Mouse (Mus musculus) adrenal gland, adult 18-20 months (tissue): ENCODE results near the gene Wnt9b. TPM values are rescaled to one million over a fixed set of nuclear protein-coding genes. Genes with fewer than 3 reads are reported as not detected.
"Not testable (repeated sequence)": the region's sequence is repeated elsewhere in the genome, so short reads cannot be mapped to it uniquely, and the experiment has no call there.

Experiments used
- DNase-seq, 2 experiments: peaks; one replicate each; pipeline ENCODE4 v3.0.0; 2021 to 2022; ENCODE audit warnings: low spot score in 2 of 2
- long read RNA-seq, 2 experiments: library from polyadenylated mRNA; stranded (forward); transcript quantifications; one replicate each; pipeline ENCODE4 v2.0.0; 2021
- total RNA-seq, 2 experiments: library from RNA; stranded (reverse); gene quantifications; 1 replicate in 1 of 2; 2 replicates in 1 of 2; pipeline ENCODE4 v1.2.3; 2021

Gene Wnt9b
- under 1 TPM; 0.13 to 0.32 TPM for total RNA-seq
- long read RNA-seq, experiment 1: 0 reads
- long read RNA-seq, experiment 2: 0 reads

DNA sequence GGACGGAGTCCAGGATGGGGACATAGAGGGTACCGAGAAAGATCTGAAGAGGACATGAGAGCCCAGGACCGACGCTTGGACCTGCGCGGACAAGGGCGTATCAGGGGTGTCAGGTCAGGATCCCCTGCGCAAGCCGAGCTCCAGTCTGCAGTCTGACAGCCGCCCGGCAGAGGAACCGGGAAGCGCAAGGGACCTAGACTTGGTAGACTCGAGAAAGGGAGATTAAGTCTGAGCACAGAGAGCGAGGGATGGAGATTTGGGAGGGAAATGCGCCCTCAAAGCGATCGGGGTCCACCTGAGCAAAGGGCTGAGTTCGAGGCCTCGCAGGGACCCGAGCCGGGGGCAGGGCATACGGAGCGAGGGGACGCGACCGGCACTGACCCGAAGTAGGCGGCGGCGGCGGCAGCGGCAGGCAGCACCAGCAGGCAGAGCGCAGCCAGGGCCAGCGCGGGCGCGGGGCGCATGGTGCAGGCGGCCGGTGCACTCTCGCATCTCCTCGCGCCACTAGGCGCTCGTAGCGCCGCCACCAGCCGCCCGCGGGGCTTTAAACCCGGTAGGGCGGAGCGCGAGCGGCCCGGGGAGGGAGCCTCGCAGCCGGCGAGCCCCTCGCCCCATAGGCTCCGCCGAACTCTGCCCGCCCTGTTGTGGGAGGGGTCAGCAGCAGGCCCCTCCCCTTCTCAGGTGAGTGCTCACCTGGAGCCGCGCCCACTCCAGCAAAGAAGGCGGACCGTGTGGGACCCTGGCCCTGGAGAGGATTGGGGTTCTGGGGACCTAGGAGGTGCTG, at the start of gene Wnt9b:
Gene Wnt9b (minus strand): TSS at position 516 of the 784 bp plus-strand sequence.
- peak; percentile 38 to 43 for DNase-seq

DNA sequence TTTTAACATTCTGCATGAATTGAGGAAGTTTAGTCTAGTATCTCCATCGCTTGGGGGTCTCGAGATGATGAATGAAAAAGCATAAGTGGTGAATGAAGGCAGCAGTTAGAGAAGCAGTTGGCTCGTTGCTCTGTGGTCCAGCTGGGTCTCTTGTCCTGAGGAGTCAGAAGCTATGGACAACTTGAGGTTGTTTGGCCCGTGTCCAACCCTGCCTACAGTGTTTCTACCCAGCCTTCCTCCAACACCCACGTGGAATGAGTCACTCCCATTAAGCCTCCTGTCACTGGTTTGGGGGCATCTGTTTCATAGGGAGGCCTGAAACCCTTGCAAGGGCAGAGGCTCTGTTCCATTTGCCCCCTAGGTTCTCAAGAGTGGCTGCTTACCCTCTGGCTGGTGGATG, 40.3 kb upstream of the Wnt9b start:
- no peak for DNase-seq

DNA sequence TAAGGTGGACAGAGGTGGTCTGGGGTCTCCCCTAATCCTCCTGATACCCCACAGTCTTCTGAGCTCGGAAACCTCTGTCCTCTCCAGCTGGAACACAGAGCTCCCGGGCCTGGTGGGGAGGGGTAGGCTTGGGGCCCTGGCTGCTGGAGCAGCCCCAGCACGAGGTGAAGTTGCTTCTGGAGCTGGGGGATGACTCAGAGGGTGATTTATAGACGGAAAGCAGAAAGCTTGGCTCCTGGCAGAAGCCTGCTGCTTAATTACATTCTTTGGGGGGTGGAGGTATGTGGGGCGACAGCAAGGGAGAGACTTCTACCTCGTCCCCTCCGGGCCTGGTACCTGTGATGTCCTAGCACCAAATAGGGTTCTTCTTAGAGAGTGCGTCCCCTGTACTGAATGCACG, 30.5 kb upstream of the Wnt9b start:
- peak in 1 of 2 experiments; percentile 32 for DNase-seq

DNA sequence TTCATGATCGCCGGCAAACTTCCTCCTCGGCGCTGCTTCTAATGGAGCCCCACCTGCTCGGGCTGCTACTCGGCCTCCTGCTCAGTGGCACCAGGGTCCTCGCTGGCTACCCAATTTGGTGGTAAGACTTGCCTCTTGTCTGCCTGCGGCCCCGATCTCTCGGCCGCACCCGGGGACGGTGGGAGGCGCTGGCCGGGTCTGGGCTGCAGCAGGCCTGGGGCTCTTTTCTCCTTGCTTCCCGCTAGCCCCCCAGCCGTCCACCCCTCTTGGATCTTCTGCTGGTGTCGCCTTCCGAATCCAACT, 24.6 kb upstream of the Wnt9b start:
- no peak for DNase-seq

DNA sequence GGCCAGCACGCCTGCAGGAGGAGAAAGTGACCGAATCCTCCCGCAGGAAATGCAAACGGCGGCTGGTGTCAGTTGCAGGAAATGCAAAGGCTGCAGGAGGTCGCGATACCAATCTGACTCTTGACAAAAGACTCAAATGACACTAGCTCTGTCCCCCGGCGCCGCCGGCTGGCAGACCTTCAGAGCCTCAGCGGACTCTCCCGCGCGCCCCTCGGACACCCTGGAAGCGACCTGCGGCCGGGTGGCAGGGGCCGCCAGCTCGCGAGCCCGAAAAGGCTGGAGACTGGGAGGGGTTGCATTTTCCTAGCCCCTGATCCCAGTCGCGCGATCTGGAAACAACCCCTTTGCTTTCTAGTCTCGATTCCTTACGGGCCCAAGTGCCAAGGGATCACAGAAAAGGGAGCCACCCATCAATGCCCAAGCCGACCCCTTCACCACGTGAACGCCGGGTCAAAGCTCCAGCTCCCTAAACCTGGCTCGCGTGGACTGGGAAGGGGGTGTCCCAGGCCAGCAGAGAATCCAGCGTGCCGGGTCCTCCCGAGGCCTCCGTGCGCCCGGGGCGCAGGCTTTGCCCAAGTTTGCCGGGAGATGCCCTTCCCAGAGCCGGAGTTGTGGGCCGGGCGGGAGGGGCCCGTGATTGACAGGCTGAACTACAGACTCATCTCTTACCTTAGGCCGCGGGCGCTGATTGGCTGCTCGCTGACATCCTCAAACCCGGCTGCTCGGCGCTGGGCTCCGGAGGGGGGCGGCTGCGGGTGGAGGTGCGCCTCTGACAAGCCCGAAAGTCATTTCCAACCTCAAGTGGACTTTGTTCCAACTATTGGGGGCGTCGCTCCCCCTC, 24.0 kb upstream of the Wnt9b start, which contains the start of gene Wnt3:
Gene Wnt3 (plus strand): TSS at position 764 of the 841 bp plus-strand sequence.
- no peak for DNase-seq

DNA sequence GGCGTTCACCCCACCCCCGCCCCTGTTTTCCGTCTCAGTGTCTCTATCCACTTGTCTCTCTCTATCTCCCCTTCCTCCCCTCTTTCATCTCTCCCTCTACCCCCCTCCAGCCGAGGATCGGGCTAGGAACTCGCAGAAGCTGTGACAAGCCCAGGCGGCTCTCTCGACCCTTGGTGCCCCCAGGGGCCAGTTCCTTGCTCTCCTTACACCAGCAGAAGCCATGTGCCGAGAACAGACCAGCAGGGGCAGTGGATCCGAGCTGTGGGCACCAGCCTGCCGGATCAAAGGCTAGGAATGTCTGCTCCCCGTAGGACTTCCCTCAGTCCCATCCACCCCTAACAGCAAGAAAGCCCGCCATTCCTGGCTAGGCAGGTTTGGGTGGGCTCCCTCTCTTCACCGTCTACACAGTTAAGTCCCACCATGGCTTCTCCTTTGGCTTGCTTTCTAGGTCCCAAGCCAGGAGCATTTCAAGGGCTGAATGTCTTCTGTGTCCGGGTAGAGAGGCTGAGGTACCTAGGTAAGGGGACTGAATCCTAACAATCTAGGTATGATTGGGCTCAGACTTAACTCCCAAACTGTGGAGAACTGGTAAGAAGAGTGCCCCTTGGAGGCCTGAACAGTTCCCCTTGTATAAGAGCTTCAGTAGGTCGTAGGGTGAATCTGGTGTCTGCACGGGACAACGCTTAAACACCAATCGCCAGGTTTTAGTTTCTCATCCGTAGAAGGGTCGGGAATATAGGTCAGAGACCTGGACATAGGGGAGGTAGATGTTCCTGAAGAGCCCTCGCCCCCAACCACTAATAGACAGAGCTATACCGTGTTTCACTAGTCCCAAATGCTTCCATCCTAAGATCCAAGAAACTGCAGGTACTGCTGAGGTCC, 23.1 kb upstream of the Wnt9b start:
- no peak for DNase-seq

DNA sequence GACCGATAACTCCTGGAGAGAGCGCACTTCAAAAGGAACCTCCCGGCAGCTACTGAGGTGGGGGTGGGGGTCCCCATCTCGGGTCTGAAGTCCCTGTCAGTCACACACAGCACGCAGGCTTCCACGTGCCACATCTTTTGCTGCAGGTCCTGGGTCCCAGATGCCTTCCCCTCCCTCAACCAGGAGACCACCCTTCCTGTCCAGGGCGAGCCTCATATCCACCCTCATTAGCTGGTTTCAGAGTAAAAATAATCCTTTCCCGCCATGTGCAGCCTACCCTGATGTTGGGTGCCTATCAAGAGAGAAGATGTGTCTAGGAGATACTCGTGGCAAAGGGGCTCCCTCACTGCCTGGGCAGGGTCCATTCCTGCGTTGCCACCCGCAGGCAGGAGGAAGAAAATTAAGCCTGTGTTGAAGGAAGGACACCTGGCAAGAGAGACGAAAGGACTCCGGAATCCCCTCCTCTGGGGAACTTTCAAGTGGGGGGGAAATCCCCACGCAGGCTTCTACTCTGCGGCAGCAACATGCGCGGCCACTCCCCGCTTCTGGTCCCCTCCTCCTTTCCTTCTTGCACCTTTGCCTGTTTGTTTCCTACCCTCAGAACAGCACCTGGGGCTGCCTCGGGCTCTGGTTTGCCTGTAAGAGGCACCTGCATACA, 21.7 kb upstream of the Wnt9b start:
- no peak for DNase-seq

DNA sequence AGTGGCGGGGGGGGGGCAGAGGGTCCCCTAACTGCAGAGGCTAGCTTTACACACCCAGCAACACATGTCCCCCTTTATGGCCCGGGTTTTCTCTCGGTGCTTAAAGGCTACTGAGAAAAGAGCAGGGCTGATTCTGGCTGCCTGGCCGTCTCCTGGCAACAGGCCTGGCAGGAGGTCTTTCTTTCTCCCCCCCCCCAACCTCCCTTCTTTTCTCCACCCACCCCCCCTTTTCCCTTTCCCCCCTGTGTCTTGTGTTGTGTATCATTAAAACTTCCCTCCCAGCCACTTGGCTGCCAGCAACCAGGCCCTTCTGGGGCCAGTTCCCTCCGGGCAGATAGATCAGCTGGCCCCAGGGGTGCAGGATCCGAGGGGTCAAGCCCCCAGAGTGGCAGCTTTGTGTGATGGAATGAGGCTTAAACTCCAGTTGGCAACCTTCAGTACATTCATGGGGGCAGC, 16.0 kb upstream of the Wnt9b start:
- no peak for DNase-seq

DNA sequence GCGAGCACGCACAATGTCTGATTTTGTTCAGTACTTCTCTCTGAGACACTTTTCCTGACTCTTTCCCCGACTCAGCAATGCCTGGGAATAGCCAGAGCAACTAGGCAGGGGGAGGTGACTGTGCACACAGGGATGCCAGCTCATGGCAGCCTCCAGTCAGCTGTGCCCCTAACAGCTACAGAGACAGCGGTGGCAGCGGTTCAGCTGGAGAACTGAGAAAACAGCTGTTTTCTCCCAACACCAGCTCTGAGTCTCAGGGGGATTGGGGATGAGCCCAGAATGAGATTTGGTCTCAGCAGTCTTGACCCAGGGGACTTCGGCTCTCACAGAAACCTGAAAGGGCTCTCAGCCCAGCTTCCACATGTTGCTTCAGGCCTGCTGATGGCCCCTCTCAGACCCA, 15.0 kb upstream of the Wnt9b start:
- no peak for DNase-seq

DNA sequence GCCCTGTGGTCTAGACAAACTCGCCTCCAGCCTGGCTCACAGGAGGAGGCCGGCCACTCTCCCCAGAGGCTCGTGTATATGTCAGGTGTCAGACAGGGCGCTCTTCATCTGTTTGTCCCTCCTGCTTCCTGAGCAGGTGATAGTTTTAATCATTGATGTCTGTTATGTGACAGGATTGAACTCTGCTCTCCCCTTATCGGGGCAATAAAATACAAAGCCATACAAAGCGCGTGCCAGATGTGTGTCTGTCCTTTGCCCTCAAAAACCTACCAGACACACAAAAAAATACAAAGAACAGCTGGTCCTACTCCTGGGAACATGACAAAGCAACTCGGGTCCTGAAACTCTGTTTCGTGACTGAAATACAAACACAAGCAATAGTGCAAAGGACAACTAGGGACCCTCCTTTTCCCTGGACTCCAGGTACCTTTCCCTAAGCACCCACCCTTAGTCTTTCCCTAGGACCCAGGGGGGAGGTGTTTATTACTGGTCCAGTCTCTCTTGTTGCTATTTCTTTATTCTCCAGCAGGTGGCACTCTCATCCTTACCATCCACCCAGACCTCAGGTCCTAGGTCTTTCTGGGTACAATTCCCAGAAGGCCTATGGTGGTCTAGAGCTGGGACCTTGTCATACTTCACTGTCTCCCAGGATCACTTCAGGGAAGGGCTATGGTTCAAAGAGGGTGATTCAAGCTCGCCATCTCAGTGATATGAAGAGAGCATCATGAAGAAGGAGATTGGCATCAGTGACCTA, 14.0 kb upstream of the Wnt9b start:
- DNase-seq: no peak

DNA sequence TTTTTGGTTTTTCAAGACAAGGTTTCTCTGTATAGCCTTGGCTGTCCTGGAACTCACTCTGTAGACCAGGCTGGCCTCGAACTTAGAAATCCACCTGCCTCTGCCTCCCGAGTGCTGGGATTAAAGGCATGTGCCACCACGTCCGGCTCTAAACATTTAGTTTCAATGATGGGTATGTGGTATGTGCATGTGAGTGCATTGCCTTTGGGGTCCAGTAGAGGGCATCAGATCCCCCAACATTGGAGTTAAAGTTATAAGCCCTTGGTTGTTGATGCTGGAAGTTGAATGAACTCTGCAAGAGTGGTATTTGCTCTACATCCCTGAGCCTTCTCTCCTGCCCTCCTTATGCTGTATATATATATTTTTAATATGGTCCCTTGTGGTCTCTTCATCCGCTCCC, 11.3 kb upstream of the Wnt9b start:
- not testable (repeated sequence) for DNase-seq

DNA sequence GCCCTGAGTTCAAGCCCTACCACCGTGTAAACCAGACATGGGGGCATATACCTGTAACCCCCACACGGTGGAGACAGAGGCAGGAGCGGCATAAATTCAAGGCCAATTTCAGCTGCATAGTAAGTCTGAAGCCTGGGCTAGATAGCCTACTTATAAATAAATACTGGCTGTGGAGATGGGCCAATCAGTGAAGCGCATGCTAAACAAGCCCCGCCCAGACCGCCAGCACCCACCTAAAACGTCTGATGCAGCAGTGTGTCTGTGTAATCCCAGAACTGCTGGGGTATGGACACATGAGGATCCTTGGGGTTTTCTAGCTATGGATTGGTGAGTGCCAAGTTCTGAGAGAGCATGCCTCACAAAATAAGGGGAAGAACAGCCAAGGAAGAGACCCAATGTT, 10.5 kb upstream of the Wnt9b start:
- no peak for DNase-seq

DNA sequence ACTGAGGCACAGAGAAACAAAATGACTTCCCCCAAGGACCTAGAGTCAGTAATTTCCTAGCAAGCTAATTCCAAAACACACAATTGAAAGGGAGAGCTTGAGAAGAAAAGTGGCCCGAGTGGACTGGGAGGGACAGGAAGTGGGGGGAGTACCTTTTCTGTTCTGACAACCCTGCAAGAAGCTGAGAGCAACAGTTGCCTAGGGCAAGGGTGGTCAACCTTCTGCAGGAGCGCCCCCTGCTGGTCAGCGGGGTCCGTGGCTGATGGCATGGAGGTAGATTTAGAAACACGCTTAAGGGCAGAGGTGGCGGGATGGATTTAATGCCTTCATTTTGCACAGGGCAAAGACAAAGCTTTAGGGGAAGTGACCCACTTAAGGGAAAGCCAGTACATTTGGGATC, 9.1 kb upstream of the Wnt9b start:
- DNase-seq: peak; percentile 90 to 91

DNA sequence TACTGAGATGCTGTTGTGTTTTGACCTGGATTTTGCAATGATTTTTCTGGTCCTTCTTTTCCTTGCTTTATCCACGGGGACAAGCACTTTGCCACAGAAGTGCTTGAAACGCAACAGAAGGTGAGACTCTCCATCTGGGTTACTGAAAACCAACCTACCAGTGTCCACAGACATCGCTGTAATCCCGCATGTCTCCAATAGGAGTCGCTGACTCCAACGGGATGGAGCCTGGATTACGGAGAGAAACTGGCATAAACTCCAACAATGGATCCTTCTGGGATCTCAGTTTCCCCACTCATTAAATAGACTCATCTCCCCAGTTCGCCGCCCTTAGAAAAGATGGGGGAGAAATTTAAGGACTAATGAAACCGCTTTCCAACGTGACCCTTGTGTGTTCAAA, 8.4 kb upstream of the Wnt9b start:
- DNase-seq: no peak

DNA sequence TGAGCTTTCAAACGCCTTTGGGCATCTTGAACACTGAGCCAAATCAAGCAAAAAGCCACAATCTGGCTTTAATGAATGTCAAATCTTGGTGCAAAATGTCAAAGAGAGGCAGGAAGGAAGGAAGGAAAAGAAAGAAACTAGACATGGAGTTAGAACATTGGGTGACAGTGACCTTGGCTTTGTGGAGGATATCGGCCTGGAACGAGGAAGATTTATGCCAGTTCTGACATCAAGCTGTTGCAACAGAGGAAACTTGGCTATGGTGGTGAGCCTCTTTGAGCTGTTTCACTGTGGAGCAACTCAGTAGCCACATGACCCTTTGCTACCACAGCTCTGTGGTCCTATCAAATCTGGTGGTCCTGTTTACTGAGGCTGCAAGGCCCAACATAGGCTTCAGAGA, 991 bp upstream of the Wnt9b start:
- peak in 1 of 2 experiments; percentile 38 for DNase-seq

DNA sequence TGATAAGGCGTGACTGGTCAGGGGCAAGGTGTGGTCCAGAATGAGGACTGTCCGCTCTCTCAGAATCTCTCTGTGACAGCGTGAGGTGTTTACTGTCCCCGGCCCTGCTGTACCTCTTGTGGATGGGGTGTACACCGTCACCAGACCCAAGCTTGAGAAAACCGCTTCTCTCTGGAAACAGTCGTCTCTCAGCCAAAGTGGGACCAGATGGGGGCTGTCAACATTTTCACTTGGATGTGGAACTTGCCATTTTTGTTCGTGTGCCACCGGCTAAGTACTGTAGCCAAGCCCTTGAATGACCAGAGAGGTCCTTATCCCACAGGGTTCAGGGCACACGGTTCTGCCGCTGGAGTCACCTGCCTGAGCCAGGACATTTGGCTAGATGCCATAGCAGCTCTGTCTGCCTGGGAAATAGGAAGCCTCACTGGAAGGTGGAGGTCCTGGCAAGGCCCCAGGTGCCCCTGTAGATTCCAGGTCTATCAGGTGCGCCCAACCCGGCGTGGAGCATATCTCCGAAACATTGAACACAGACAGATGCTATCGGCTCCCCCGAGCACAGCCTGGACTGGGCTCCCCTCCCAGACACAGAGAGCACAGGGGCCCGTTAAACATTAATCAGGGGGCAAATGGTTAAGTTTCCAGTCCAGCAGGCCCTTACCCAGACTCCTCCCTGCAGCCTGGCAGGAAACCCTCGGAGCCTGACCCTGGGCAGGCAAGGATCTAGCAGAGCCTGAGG, 14.4 kb downstream of the Wnt9b start:
- DNase-seq: no peak

DNA sequence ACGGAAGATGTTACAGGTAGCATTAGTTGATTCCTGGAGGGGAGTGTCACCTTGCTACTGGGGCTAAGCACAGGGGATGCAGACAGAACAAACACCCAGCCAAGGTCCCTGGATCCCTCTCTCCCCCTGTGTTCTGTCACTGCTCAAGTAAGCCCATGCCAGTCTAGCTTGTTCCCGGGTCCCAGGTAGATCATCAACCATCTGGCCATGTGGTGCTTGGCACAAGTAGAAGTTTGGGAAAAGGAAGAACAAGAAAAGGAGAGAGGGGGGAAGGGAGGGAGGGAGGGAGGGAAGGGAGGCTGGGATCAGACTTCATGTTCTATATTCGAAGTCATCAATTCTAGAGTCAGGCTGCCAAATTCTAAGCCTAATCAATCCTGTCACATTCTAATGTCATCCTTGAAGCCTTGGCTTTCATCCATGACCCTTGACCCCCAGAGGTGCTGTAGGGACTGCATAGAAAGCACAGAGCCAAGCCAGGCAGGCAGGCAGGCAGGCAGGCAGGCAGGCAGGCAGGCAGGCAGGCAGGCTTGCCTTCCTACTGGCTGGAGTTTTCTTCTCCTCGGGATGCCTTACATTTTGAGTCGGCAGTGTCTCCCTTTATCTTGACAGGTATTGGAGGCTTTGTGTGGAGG, 15.1 kb downstream of the Wnt9b start:
- no peak for DNase-seq

DNA sequence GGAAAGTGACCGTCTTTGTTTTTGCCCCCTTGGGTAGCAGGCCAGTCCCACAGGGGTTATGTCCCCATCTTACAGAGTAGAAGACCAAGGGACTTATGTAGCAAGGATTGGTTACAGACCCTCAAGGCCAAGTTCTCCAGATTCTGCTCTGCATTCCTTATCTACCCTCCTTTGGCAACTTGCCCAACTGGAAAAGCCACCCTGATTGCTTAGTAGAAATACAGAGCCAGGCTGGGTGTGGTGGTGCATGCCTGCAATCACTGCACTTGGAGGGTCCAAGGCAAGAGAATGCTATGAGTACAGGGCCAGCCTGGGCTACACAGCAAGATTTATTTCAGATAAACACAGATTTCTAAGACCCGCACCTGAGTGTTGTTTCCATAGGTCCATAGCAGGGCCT, 15.7 kb downstream of the Wnt9b start:
- DNase-seq: no peak

DNA sequence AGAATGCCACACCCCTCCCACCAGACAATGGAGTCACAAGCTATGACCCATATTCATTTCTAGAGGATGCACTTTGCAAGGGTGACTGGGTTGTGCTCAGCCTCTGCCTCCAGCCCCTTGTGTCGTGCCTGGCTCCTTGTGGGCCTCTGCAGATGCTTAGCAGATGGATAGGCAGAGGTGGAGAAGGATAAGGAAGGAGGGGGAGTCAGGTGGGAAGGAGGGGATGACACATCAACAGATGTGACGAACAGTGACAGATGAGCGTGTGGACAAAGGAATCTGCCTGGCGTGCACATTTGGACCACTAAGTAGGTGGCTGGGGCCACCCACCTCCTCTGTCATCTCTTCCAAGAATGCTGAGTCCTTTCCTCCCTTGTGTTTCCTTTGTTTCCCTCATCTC, 16.6 kb downstream of the Wnt9b start:
- DNase-seq: no peak
